Mouse (Mus musculus) myocyte (in vitro differentiated cells): Measurements from ENCODE around the gene Rreb1.

ENCODE experiments used
- E2F4 ChIP-seq: IDR thresholded peaks from one replicate; pipeline ENCODE4 v1.6.1; 2011; ENCODE audit warnings: mild to moderate bottlenecking, control low read depth, moderate library complexity; ENCODE audit not compliant: insufficient read depth
- MYOD1 ChIP-seq, 3 experiments: IDR thresholded peaks; one replicate each; pipeline ENCODE4 v1.6.1; 2011; ENCODE audit warnings: control low read depth in 2 of 3, low read depth in 2 of 3, mild to moderate bottlenecking in 2 of 3, moderate library complexity in 1 of 3; ENCODE audit not compliant: insufficient read length in 2 of 3, control insufficient read depth in 1 of 3
- POLR2AphosphoS2 ChIP-seq: IDR thresholded peaks from one replicate; pipeline ENCODE4 v1.6.1; 2011; ENCODE audit warnings: low read depth, control low read depth; ENCODE audit not compliant: insufficient read length
- TCF3 ChIP-seq: IDR thresholded peaks from one replicate; pipeline ENCODE4 v1.6.1; 2011; ENCODE audit warnings: low read depth, control low read depth; ENCODE audit not compliant: insufficient read length

DNA sequence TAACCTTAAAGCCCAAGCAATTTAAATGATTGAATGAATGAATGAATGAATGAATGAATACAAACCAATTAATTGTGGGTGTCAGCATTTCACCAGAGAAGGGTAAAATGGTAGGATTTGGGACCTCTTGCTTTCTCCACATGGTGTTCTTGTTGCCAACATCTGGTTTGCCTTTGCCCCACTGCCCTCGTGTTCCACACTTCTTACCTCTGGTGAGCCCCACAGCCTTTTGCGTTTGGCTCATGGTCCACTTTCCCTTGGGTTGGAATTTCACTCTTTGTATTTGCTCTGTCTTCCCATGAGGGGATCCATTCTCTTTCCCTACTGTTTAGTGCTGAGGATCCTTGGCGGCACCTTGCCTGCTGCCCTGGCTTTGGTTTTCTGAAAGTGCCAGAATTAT is 99.0 kb downstream of the Rreb1 start:
- TF ChIP-seq POLR2AphosphoS2 (no peak), TCF3 (no peak), MYOD1 (IDR thresholded peaks at IDR 0.05; ENCODE audit: control insufficient read depth in 1 of 3, insufficient read length in 2 of 3, low read depth in 2 of 3) (no peak), E2F4 (no peak)
